Mouse (Mus musculus) neural tube, embryonic 11.5 days (tissue): ENCODE measurements around the gene D17Wsu92e. TPM values are rescaled to one million over a fixed set of nuclear protein-coding genes. Genes with fewer than 3 reads are reported as not detected.

Experiments used
- ATAC-seq: fragments of 200-750 bp; cut with Nextera tagmentation; 2 replicates; pipeline ENCODE4 v1.8.0; 2017; ENCODE audit warnings: moderate number of reproducible peaks, mild to moderate bottlenecking, moderate TSS enrichment, moderate library complexity; ENCODE audit not compliant: insufficient read depth, low FRiP score, low TSS enrichment
- DNase-seq: peaks from one replicate; pipeline ENCODE4 v3.0.0-alpha.2; 2015; ENCODE audit warnings: low spot score
- H3K27ac ChIP-seq: fragments of 300-500 bp; sonication (generic); 2 replicates; pipeline ENCODE4 v1.5.1; 2014; ENCODE audit warnings: low read depth, mild to moderate bottlenecking, low read length
- H3K27me3 ChIP-seq: fragments of 300-500 bp; sonication (generic); 2 replicates; pipeline ENCODE4 v1.6.1; 2014; ENCODE audit warnings: mild to moderate bottlenecking, low read length, mixed read lengths; ENCODE audit not compliant: control insufficient read depth, insufficient read depth
- H3K36me3 ChIP-seq: fragments of 300-500 bp; sonication (generic); 2 replicates; pipeline ENCODE4 v1.6.1; 2014; ENCODE audit warnings: mild to moderate bottlenecking, low read length, moderate library complexity, mixed read lengths; ENCODE audit not compliant: control insufficient read depth, insufficient read depth
- H3K4me1 ChIP-seq: fragments of 300-500 bp; sonication (generic); 2 replicates; pipeline ENCODE4 v1.6.1; 2014; ENCODE audit warnings: low read length, mixed read lengths; ENCODE audit not compliant: control insufficient read depth, insufficient read depth
- H3K4me2 ChIP-seq: fragments of 300-500 bp; sonication (generic); 2 replicates; pipeline ENCODE4 v1.6.1; 2014; ENCODE audit warnings: low read depth, mild to moderate bottlenecking, moderate library complexity
- H3K4me3 ChIP-seq: fragments of 300-500 bp; sonication (generic); 2 replicates; pipeline ENCODE4 v1.5.1; 2014; ENCODE audit warnings: low read depth, low read length
- H3K9ac ChIP-seq: fragments of 300-500 bp; sonication (generic); 2 replicates; pipeline ENCODE4 v1.6.1; 2014; ENCODE audit warnings: mild to moderate bottlenecking, low read length
- H3K9me3 ChIP-seq: fragments of 300-500 bp; sonication (generic); 2 replicates; pipeline ENCODE4 v1.6.1; 2016; ENCODE audit warnings: low read length; ENCODE audit not compliant: control insufficient read depth
- WGBS: fragments of 180-500 bp; shearing (Covaris S2); extraction: QIAGEN DNeasy Blood & Tissue Kit; methylation state at CpG from one replicate; pipeline ENCODE4 v1.1.7; 2014; 5-methylcytosine and 5-hydroxymethylcytosine counted together
- polyA plus RNA-seq: library from polyadenylated mRNA; unstranded; fragments of >200 nt; fragmentation: Nextera tagmentation; extraction: Ambion mirVana; gene quantifications from 2 replicates; pipeline ENCODE4 v1.2.1, GENCODE M21; 2014

Gene D17Wsu92e
- polyA plus RNA-seq, 1 experiment from 2014 or later = 14.1 TPM

GRCm38 (mm10) chr17:27810569-27811331, 9.7 kb downstream of the D17Wsu92e start:
- WGBS = 92% methylated on average over 16 of the region's 16 CpGs
- no peak for DNase-seq
- ATAC-seq = no peak

DNA sequence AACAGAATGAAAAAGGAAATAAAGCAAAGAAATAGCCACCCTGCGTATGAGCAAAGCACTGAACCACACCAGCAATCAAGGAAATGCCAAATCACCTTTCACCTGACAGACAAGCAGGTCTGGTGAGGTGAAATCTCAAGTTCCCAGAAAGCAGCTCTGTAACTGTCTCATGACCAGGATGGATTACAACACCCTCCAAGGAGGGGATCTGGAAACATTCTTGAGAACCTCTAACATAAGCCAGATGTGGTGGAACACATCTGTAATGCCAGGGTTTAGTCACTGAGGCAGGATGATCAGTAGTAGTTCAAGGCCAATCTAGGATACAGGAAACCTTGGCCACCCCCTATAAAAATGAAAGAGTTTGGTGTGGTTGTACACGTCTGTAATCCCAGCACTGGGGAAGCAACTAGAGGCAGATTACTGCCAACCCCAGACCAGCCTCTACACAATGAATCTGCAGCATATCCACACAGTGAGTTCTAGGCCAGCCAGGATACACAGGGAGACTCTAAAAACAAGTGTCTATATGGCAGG, 12.8 kb downstream of the D17Wsu92e start:
- H3K4me2 ChIP-seq = no peak overlapping the region
- H3K36me3 ChIP-seq = no peaks in the 10 kb centered on the region
- 74% methylated on average over 2 of the region's 2 CpGs for WGBS
- no peaks in the 10 kb centered on the region for H3K9me3 ChIP-seq
- no peaks in the 10 kb centered on the region for H3K27me3 ChIP-seq
- no peak overlapping the region for H3K9ac ChIP-seq
- ATAC-seq (no peak), DNase-seq (no peak)
- no peak overlapping the region for H3K4me3 ChIP-seq
- no peaks in the 10 kb centered on the region for H3K4me1 ChIP-seq
- H3K27ac ChIP-seq = no peak overlapping the region

More at GRCm38 (mm10) chr17:27810569-27811331, 9.7 kb downstream of the D17Wsu92e start:
- Histone ChIP-seq H3K27ac (no peak overlapping the region), H3K4me3 (no peak overlapping the region), H3K4me1 (no peaks in the 10 kb centered on the region), H3K36me3 (no peaks in the 10 kb centered on the region), H3K27me3 (no peaks in the 10 kb centered on the region), H3K9me3 (no peaks in the 10 kb centered on the region), H3K4me2 (no peak overlapping the region), H3K9ac (no peak overlapping the region)

DNA sequence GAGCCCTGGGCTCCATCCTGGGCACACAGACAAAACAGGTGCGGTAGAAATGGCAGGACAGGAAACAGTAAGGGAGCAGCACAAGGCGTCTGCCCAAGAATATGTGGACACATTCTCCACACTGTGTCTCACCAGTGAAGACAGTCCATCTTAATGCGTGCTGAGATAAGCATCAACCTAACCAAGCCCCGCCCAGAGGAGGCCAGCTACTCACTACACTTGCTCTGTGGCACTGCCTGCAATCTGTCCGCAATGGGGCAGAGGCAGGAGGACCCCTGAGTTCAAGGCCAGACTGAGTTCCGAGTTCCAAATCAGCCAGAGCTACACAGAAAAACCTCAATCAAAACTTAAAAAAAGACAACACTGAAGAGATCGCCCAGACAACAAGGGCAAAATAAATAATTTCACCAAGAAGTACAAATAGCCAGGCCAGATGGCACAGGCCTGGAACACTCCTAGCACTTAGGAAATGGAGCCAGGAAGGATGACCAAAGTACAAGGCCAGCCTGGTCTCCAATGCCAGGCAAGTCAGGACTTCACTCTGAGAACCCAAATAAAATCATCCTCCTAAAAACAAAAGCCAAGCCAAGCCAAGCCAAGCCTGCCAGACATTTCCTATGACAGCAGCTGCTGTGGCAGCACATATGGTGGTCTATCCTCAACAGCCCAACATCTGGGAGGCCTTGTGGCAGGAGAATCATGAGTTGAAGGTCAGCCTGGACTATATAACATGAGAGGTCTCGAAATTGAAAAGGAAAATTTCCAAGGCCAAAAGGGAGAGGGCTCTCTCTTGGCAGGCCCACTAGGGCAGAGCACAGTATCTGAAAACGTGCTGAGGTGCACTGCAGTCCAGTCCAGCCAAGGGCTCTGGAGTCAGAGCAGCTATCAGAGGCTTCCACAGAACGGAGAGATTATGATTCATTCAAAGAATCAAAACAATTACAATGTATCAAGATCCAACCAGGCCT, 15.4 kb downstream of the D17Wsu92e start:
- H3K27ac ChIP-seq = no peak overlapping the region
- no peaks in the 10 kb centered on the region for H3K27me3 ChIP-seq
- WGBS = 89% methylated on average over 10 of the region's 10 CpGs
- DNase-seq (no peak), ATAC-seq (no peak)
- no peak overlapping the region for H3K4me2 ChIP-seq
- no peaks in the 10 kb centered on the region for H3K9me3 ChIP-seq
- H3K9ac ChIP-seq = no peak overlapping the region
- no peak overlapping the region for H3K4me3 ChIP-seq
- no peaks in the 10 kb centered on the region for H3K4me1 ChIP-seq
- no peaks in the 10 kb centered on the region for H3K36me3 ChIP-seq

DNA sequence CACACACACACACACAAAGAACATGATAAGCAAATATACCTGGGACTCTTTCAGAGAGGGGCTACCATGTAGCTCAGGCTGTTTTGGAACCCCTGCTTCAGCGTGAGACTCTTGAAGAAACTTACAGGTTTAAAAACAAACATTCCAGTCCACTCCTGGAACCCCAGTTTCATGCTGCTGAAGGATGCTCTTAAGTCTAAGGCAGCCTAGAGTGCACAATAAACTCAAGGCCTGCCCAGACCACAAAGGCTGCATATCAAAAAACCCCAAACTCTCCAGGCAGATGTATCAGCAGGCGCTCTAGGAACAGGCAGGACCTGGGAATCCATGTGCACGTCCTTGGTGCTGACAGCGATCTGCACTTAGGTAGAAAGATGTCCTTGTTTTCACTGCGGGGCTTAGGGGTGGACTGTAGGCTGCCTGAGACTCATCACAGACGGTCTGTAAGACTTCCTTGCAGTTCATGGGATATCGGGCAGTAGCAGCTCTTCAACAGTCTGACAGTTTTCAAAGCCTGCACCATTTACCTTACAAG, 16.2 kb downstream of the D17Wsu92e start:
- H3K36me3 ChIP-seq = no peaks in the 10 kb centered on the region
- H3K9me3 ChIP-seq = no peaks in the 10 kb centered on the region
- 90% methylated on average over 7 of the region's 7 CpGs for WGBS
- no peak overlapping the region for H3K4me2 ChIP-seq
- H3K4me1 ChIP-seq = no peaks in the 10 kb centered on the region
- H3K4me3 ChIP-seq = no peak overlapping the region
- H3K27me3 ChIP-seq = no peaks in the 10 kb centered on the region
- H3K9ac ChIP-seq = no peak overlapping the region
- no peak overlapping the region for H3K27ac ChIP-seq
- no peak for DNase-seq
- no peak for ATAC-seq

GRCm38 (mm10) chr17:27803752-27804151, 16.7 kb downstream of the D17Wsu92e start:
- no peak overlapping the region for H3K27ac ChIP-seq
- H3K4me1 ChIP-seq = no peaks in the 10 kb centered on the region
- ATAC-seq (no peak), DNase-seq (no peak)
- no peak overlapping the region for H3K9ac ChIP-seq
- 77% methylated on average over 4 of the region's 4 CpGs for WGBS
- H3K36me3 ChIP-seq = no peaks in the 10 kb centered on the region
- H3K4me3 ChIP-seq = no peak overlapping the region
- H3K9me3 ChIP-seq = no peaks in the 10 kb centered on the region
- H3K27me3 ChIP-seq = no peaks in the 10 kb centered on the region
- H3K4me2 ChIP-seq = no peak overlapping the region

GRCm38 (mm10) chr17:27800710-27801648, 19.5 kb downstream of the D17Wsu92e start:
- Histone ChIP-seq H3K27ac (no peak overlapping the region), H3K9me3 (no peaks in the 10 kb centered on the region), H3K27me3 (no peaks in the 10 kb centered on the region), H3K9ac (no peak overlapping the region), H3K4me1 (peaks cover 14% of the 10 kb centered on the region), H3K4me3 (no peak overlapping the region), H3K4me2 (no peak overlapping the region), H3K36me3 (no peaks in the 10 kb centered on the region)
- 86% methylated on average over 9 of the region's 9 CpGs for WGBS
- DNase-seq (no peak), ATAC-seq (no peak)

GRCm38 (mm10) chr17:27799771-27800584, 20.5 kb downstream of the D17Wsu92e start:
- H3K27ac ChIP-seq = peak overlapping the region; percentile 50
- peaks cover 14% of the 10 kb centered on the region for H3K4me1 ChIP-seq
- no peak overlapping the region for H3K4me2 ChIP-seq
- H3K4me3 ChIP-seq = no peak overlapping the region
- ATAC-seq (no peak), DNase-seq (peak; percentile 45)
- H3K9me3 ChIP-seq = no peaks in the 10 kb centered on the region
- H3K27me3 ChIP-seq = no peaks in the 10 kb centered on the region
- H3K9ac ChIP-seq = peak overlapping the region; percentile 3; the same call in 1 of the 2 replicates
- H3K36me3 ChIP-seq = no peaks in the 10 kb centered on the region
- 51% methylated on average over 16 of the region's 16 CpGs for WGBS
